Mouse (Mus musculus): ENCODE results near the gene Srprb. TPM values are rescaled to one million over a fixed set of nuclear protein-coding genes. Genes with fewer than 3 reads are reported as not detected.
"Not testable (repeated sequence)": the region's sequence is repeated elsewhere in the genome, so short reads cannot be mapped to it uniquely, and the experiment has no call there.

Srprb gene
- total RNA-seq, 2 experiments from 2014 or later = 21.9 to 26.8 TPM

- DNase-seq = no peak
Observed at GRCm38 (mm10) chr9:103212654-103213420, 10.9 kb upstream of the Srprb start.

GRCm38 (mm10) chr9:103208802-103209423, 7.0 kb upstream of the Srprb start:
- DNase-seq = no peak

- DNase-seq = peak; percentile 73
Observed at GRCm38 (mm10) chr9:103207846-103208245, 5.9 kb upstream of the Srprb start.

- DNase-seq = no peak
Observed at GRCm38 (mm10) chr9:103205786-103206185, 3.8 kb upstream of the Srprb start.

- DNase-seq = no peak
Observed at GRCm38 (mm10) chr9:103188416-103188815, 13.5 kb downstream of the Srprb start.

- DNase-seq = peak; percentile 37
Observed at GRCm38 (mm10) chr9:103186747-103187146, 15.2 kb downstream of the Srprb start.

GRCm38 (mm10) chr9:103185946-103186345, 16.0 kb downstream of the Srprb start:
- DNase-seq = no peak

- DNase-seq = no peak
Observed at GRCm38 (mm10) chr9:103184855-103185254, 17.1 kb downstream of the Srprb start.

GRCm38 (mm10) chr9:103181886-103182285, 20.1 kb downstream of the Srprb start:
- no peak for DNase-seq

- peak; percentile 84 for DNase-seq
Observed at GRCm38 (mm10) chr9:103180807-103181565, 21.0 kb downstream of the Srprb start.

GRCm38 (mm10) chr9:103180303-103180702, 21.6 kb downstream of the Srprb start:
- peak; percentile 62 for DNase-seq

GRCm38 (mm10) chr9:103175692-103176091, 26.2 kb downstream of the Srprb start:
- no peak for DNase-seq

- peak; percentile 57 for DNase-seq
Observed at GRCm38 (mm10) chr9:103174771-103175519, 27.0 kb downstream of the Srprb start.

- no peak for DNase-seq
Observed at GRCm38 (mm10) chr9:103168771-103169170, 33.2 kb downstream of the Srprb start.

GRCm38 (mm10) chr9:103168046-103168445, 33.9 kb downstream of the Srprb start:
- DNase-seq = no peak

- DNase-seq = no peak
Observed at GRCm38 (mm10) chr9:103163806-103164205, 38.1 kb downstream of the Srprb start.

- not testable (repeated sequence) for DNase-seq
Observed at GRCm38 (mm10) chr9:103155158-103155557, 46.8 kb downstream of the Srprb start.

- DNase-seq = no peak
Observed at GRCm38 (mm10) chr9:103154568-103154967, 47.4 kb downstream of the Srprb start.

- no peak for DNase-seq
Observed at GRCm38 (mm10) chr9:103153286-103153685, 48.7 kb downstream of the Srprb start.

- no peak for DNase-seq
Observed at GRCm38 (mm10) chr9:103149074-103149799, 52.7 kb downstream of the Srprb start.

GRCm38 (mm10) chr9:103147103-103147502, 54.8 kb downstream of the Srprb start:
- no peak for DNase-seq

GRCm38 (mm10) chr9:103146703-103147102, 55.2 kb downstream of the Srprb start:
- DNase-seq = no peak

Measured in adrenal gland, postnatal 10 days (tissue).